Mouse (Mus musculus) heart, embryonic 11.5 days (tissue): ENCODE results near the gene Cacna1e. TPM values are rescaled to one million over a fixed set of nuclear protein-coding genes. Genes with fewer than 3 reads are reported as not detected.

Source experiments
- ATAC-seq: fragments of 200-750 bp; cut with Nextera tagmentation; replicated peaks from 2 replicates; pipeline ENCODE4 v1.8.0; 2017; ENCODE audit warnings: moderate library complexity; ENCODE audit not compliant: insufficient number of reproducible peaks, low FRiP score, low TSS enrichment
- H3K27ac ChIP-seq: fragments of 300-500 bp; sonication (generic); 2 replicates; pipeline ENCODE4 v1.5.1; 2014; ENCODE audit warnings: mild to moderate bottlenecking, low read depth, low read length
- H3K27me3 ChIP-seq: fragments of 300-500 bp; sonication (generic); 2 replicates; pipeline ENCODE4 v1.6.1; 2014; ENCODE audit warnings: mild to moderate bottlenecking, low read length, mixed read lengths; ENCODE audit not compliant: control insufficient read depth, insufficient read depth
- H3K36me3 ChIP-seq: fragments of 300-500 bp; sonication (generic); 2 replicates; pipeline ENCODE4 v1.6.1; 2014; ENCODE audit warnings: mild to moderate bottlenecking, low read length, moderate library complexity, mixed read lengths; ENCODE audit not compliant: control insufficient read depth, insufficient read depth
- H3K4me1 ChIP-seq: fragments of 300-500 bp; sonication (generic); 2 replicates; pipeline ENCODE4 v1.6.1; 2014; ENCODE audit warnings: low read length; ENCODE audit not compliant: control insufficient read depth, insufficient read depth
- H3K4me2 ChIP-seq: fragments of 300-500 bp; sonication (generic); 2 replicates; pipeline ENCODE4 v1.6.1; 2014; ENCODE audit warnings: mild to moderate bottlenecking, moderate library complexity
- H3K4me3 ChIP-seq: fragments of 300-500 bp; sonication (generic); 2 replicates; pipeline ENCODE4 v1.5.1; 2014; ENCODE audit warnings: low read depth, low read length
- H3K9ac ChIP-seq: fragments of 300-500 bp; sonication (generic); 2 replicates; pipeline ENCODE4 v1.6.1; 2014; ENCODE audit warnings: mild to moderate bottlenecking, low read depth, low read length, moderate library complexity
- H3K9me3 ChIP-seq: fragments of 300-500 bp; sonication (generic); replicated peaks from 2 replicates; pipeline ENCODE4 v1.6.1; 2016; ENCODE audit warnings: low read length; ENCODE audit not compliant: control insufficient read depth
- WGBS: fragments of 180-500 bp; shearing (Covaris S2); extraction: QIAGEN DNeasy Blood & Tissue Kit; methylation state at CpG from one replicate; pipeline ENCODE4 v1.1.7; 2014; ENCODE audit not compliant: insufficient replicate concordance; 5-methylcytosine and 5-hydroxymethylcytosine counted together
- polyA plus RNA-seq: library from polyadenylated mRNA; unstranded; fragments of >200 nt; fragmentation: Nextera tagmentation; extraction: Ambion mirVana; gene quantifications from 2 replicates; pipeline ENCODE4 v1.2.1, GENCODE M21; 2014

Cacna1e gene
- polyA plus RNA-seq, 1 experiment from 2014 or later, result 0.66 TPM

GRCm38 (mm10) chr1:154805742-154806141, 78.6 kb downstream of the Cacna1e start:
- WGBS, result 92% methylated on average over 1 of the region's 1 CpGs
- ATAC-seq, result no peak
- no peak overlapping the region for H3K27ac ChIP-seq

GRCm38 (mm10) chr1:154805038-154805437, 79.3 kb downstream of the Cacna1e start:
- no peak for ATAC-seq
- peaks cover 6% of the 10 kb centered on the region; the same call in 1 of the 2 replicates for H3K4me1 ChIP-seq
- 83% methylated on average over 3 of the region's 3 CpGs for WGBS
- H3K4me2 ChIP-seq, result no peak overlapping the region
- no peak overlapping the region for H3K4me3 ChIP-seq
- no peaks in the 10 kb centered on the region for H3K27me3 ChIP-seq
- H3K27ac ChIP-seq, result no peak overlapping the region
- peaks cover 3% of the 10 kb centered on the region; the same call in 1 of the 2 replicates for H3K9me3 ChIP-seq
- H3K9ac ChIP-seq, result no peak overlapping the region
- no peaks in the 10 kb centered on the region for H3K36me3 ChIP-seq

More at GRCm38 (mm10) chr1:154805742-154806141, 78.6 kb downstream of the Cacna1e start:
- H3K4me1 ChIP-seq, result peaks cover 6% of the 10 kb centered on the region; the same call in 1 of the 2 replicates
- no peak overlapping the region for H3K4me3 ChIP-seq
- no peaks in the 10 kb centered on the region for H3K36me3 ChIP-seq
- H3K27me3 ChIP-seq, result no peaks in the 10 kb centered on the region
- H3K9me3 ChIP-seq, result peaks cover under 1% of the 10 kb centered on the region; the same call in 1 of the 2 replicates
- H3K4me2 ChIP-seq, result no peak overlapping the region
- no peak overlapping the region for H3K9ac ChIP-seq

GRCm38 (mm10) chr1:154802301-154802904, 81.9 kb downstream of the Cacna1e start:
- 53% methylated on average over 5 of the region's 5 CpGs for WGBS
- H3K27me3 ChIP-seq, result no peaks in the 10 kb centered on the region
- H3K9me3 ChIP-seq, result peaks cover 3% of the 10 kb centered on the region; the same call in 1 of the 2 replicates
- H3K4me3 ChIP-seq, result no peak overlapping the region
- H3K4me1 ChIP-seq, result peaks cover 6% of the 10 kb centered on the region; the same call in 1 of the 2 replicates
- H3K9ac ChIP-seq, result no peak overlapping the region
- no peaks in the 10 kb centered on the region for H3K36me3 ChIP-seq
- no peak overlapping the region for H3K27ac ChIP-seq
- ATAC-seq, result no peak
- H3K4me2 ChIP-seq, result no peak overlapping the region

GRCm38 (mm10) chr1:154799257-154799656, 85.0 kb downstream of the Cacna1e start:
- H3K27me3 ChIP-seq, result no peaks in the 10 kb centered on the region
- peaks cover 6% of the 10 kb centered on the region; the same call in 1 of the 2 replicates for H3K4me1 ChIP-seq
- 64% methylated on average over 31 of the region's 31 CpGs for WGBS
- H3K9ac ChIP-seq, result no peak overlapping the region
- peaks cover 3% of the 10 kb centered on the region; the same call in 1 of the 2 replicates for H3K9me3 ChIP-seq
- H3K27ac ChIP-seq, result no peak overlapping the region
- H3K4me3 ChIP-seq, result no peak overlapping the region
- no peak for ATAC-seq
- H3K4me2 ChIP-seq, result no peak overlapping the region
- H3K36me3 ChIP-seq, result no peaks in the 10 kb centered on the region

GRCm38 (mm10) chr1:154798771-154799170, 85.5 kb downstream of the Cacna1e start:
- Histone ChIP-seq H3K4me2 (no peak overlapping the region), H3K4me3 (no peak overlapping the region), H3K4me1 (peaks cover 6% of the 10 kb centered on the region; the same call in 1 of the 2 replicates), H3K9ac (no peak overlapping the region), H3K27me3 (no peaks in the 10 kb centered on the region), H3K36me3 (no peaks in the 10 kb centered on the region), H3K27ac (no peak overlapping the region), H3K9me3 (peaks cover 3% of the 10 kb centered on the region; the same call in 1 of the 2 replicates)
- ATAC-seq, result no peak
- 57% methylated on average over 2 of the region's 2 CpGs for WGBS

GRCm38 (mm10) chr1:154796685-154797084, 87.6 kb downstream of the Cacna1e start:
- H3K36me3 ChIP-seq, result no peaks in the 10 kb centered on the region
- no peak overlapping the region for H3K9ac ChIP-seq
- H3K4me3 ChIP-seq, result no peak overlapping the region
- H3K4me2 ChIP-seq, result no peak overlapping the region
- H3K27me3 ChIP-seq, result no peaks in the 10 kb centered on the region
- H3K9me3 ChIP-seq, result peaks cover 3% of the 10 kb centered on the region; the same call in 1 of the 2 replicates
- H3K27ac ChIP-seq, result no peak overlapping the region
- WGBS, result 47% methylated on average over 2 of the region's 2 CpGs
- H3K4me1 ChIP-seq, result no peaks in the 10 kb centered on the region
- ATAC-seq, result no peak

- WGBS, result 67% methylated on average over 8 of the region's 8 CpGs
- ATAC-seq, result no peak
- H3K27ac ChIP-seq, result no peak overlapping the region
Measured at GRCm38 (mm10) chr1:154794518-154794951, 89.8 kb downstream of the Cacna1e start.

GRCm38 (mm10) chr1:154791544-154792174, 92.6 kb downstream of the Cacna1e start:
- Histone ChIP-seq H3K27me3 (no peaks in the 10 kb centered on the region), H3K9me3 (no peaks in the 10 kb centered on the region), H3K36me3 (no peaks in the 10 kb centered on the region), H3K4me2 (no peak overlapping the region), H3K4me1 (no peaks in the 10 kb centered on the region), H3K4me3 (no peak overlapping the region), H3K27ac (no peak overlapping the region), H3K9ac (no peak overlapping the region)
- 65% methylated on average over 13 of the region's 13 CpGs for WGBS
- no peak for ATAC-seq

More at GRCm38 (mm10) chr1:154794518-154794951, 89.8 kb downstream of the Cacna1e start:
- H3K9me3 ChIP-seq, result no peaks in the 10 kb centered on the region
- no peak overlapping the region for H3K9ac ChIP-seq
- H3K4me2 ChIP-seq, result no peak overlapping the region
- no peaks in the 10 kb centered on the region for H3K36me3 ChIP-seq
- no peaks in the 10 kb centered on the region for H3K27me3 ChIP-seq
- no peak overlapping the region for H3K4me3 ChIP-seq
- H3K4me1 ChIP-seq, result no peaks in the 10 kb centered on the region
